Mouse (Mus musculus): ENCODE results near the gene Fndc3b. TPM values are rescaled to one million over a fixed set of nuclear protein-coding genes. Genes with fewer than 3 reads are reported as not detected.

The Fndc3b gene
- polyA plus RNA-seq, 1 experiment from 2014 or later: 8.2 TPM

DNA sequence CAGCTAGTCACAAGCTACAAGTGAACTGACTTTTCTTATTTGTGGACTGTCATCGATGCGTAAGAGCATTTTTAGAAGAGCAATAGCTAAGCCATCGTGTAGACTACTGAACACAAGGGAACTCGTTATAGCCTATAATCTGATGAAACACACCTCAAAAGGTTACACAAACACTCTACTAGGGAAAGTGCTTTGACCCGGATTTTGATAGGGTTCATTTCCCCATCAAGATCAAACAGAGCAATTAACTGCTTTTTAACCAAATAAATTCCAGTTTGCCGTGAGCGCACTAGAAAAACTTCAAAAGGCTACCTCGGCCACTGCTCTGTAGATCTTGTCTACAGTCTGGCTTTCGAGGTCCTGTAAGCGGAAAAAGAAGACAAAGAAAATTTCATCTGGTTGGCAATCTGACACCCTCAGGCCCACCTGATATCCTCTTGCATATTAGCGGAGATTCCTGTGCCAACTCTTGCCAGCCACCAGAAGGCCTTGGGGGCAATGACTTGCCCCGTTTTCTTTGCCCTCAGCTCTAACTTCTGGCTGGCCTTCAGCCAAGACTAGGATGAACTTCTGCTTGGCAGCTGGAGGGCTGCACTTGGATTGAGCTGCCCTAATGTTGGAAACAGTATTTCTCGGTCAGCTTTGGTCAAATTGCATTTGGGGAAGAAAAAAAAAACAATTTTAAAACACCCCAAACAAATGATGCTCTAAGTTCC lies 107.0 kb downstream of the Fndc3b start:
- H3K27ac ChIP-seq (ENCODE audit: low read length): no peak overlapping the region
- H3K27me3 ChIP-seq (ENCODE audit: control insufficient read depth, insufficient read depth, low read depth, low read length): no peaks in the 10 kb centered on the region
- no peak for ATAC-seq
- WGBS: 65% methylated on average over 13 of the region's 13 CpGs
- H3K36me3 ChIP-seq (ENCODE audit: control insufficient read depth, insufficient read depth, low read length): no peaks in the 10 kb centered on the region
- H3K9me3 ChIP-seq (replicated peaks; ENCODE audit: control insufficient read depth, low read length, poor library complexity, severe bottlenecking): no peaks in the 10 kb centered on the region
- peaks cover 7% of the 10 kb centered on the region for H3K4me1 ChIP-seq (ENCODE audit: control insufficient read depth, insufficient read depth, low read length)
- H3K9ac ChIP-seq (ENCODE audit: low read depth, low read length): no peak overlapping the region
- H3K4me3 ChIP-seq (ENCODE audit: low read depth, low read length): no peak overlapping the region
- H3K4me2 ChIP-seq (ENCODE audit: low read length): no peak overlapping the region

DNA sequence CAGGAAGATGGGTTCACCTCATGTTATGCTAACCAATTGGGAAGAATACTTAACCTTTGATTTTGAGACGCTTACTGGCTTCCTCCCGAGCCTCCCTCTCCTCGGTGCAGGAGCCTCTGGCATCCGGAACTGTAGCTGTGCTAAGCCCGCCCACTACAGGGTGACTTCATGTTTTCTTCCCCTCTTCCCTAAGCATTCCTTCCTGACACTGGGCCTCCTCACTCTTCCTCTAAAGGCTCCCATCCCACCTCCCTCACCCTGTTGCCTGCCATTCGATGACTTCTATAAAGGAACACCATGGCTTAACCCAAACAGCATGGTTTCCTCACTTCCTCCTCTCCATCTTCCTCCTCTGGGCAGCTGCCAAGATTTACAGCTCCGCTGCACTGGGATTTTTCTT lies 110.5 kb downstream of the Fndc3b start:
- no peak overlapping the region for H3K4me3 ChIP-seq (ENCODE audit: low read depth, low read length)
- no peak overlapping the region for H3K27ac ChIP-seq (ENCODE audit: low read length)
- no peaks in the 10 kb centered on the region for H3K27me3 ChIP-seq (ENCODE audit: control insufficient read depth, insufficient read depth, low read depth, low read length)
- 69% methylated on average over 7 of the region's 7 CpGs for WGBS
- H3K4me1 ChIP-seq (ENCODE audit: control insufficient read depth, insufficient read depth, low read length): peaks cover 5% of the 10 kb centered on the region; the same call in 1 of the 2 replicates
- ATAC-seq: no peak
- H3K9ac ChIP-seq (ENCODE audit: low read depth, low read length): no peak overlapping the region
- H3K4me2 ChIP-seq (ENCODE audit: low read length): no peak overlapping the region
- H3K36me3 ChIP-seq (ENCODE audit: control insufficient read depth, insufficient read depth, low read length): no peaks in the 10 kb centered on the region
- no peaks in the 10 kb centered on the region for H3K9me3 ChIP-seq (replicated peaks; ENCODE audit: control insufficient read depth, low read length, poor library complexity, severe bottlenecking)

DNA sequence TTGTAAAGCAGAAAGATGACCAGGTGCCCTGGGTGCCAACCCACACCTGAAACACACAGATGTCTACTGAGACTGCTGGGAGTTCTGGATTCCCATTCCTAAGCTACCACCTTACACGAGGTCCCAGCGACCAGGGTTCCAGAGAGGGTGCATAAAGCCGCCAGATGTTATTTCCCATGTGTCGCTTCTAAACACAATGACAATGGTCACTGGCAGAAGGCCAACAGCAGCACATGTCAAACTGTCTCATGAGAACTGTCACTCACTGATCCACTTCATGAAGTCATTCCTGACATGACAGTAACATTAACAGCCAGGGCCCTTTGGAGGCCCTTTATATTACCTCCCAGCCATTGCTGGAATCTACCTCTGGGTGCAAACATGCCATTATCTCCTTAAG lies 110.9 kb downstream of the Fndc3b start:
- no peak for ATAC-seq
- H3K9me3 ChIP-seq (replicated peaks; ENCODE audit: control insufficient read depth, low read length, poor library complexity, severe bottlenecking): no peaks in the 10 kb centered on the region
- H3K4me1 ChIP-seq (ENCODE audit: control insufficient read depth, insufficient read depth, low read length): peaks cover 5% of the 10 kb centered on the region; the same call in 1 of the 2 replicates
- WGBS: 65% methylated on average over 4 of the region's 4 CpGs
- H3K4me2 ChIP-seq (ENCODE audit: low read length): no peak overlapping the region
- H3K4me3 ChIP-seq (ENCODE audit: low read depth, low read length): no peak overlapping the region
- no peaks in the 10 kb centered on the region for H3K36me3 ChIP-seq (ENCODE audit: control insufficient read depth, insufficient read depth, low read length)
- H3K9ac ChIP-seq (ENCODE audit: low read depth, low read length): no peak overlapping the region
- no peaks in the 10 kb centered on the region for H3K27me3 ChIP-seq (ENCODE audit: control insufficient read depth, insufficient read depth, low read depth, low read length)
- H3K27ac ChIP-seq (ENCODE audit: low read length): no peak overlapping the region

DNA sequence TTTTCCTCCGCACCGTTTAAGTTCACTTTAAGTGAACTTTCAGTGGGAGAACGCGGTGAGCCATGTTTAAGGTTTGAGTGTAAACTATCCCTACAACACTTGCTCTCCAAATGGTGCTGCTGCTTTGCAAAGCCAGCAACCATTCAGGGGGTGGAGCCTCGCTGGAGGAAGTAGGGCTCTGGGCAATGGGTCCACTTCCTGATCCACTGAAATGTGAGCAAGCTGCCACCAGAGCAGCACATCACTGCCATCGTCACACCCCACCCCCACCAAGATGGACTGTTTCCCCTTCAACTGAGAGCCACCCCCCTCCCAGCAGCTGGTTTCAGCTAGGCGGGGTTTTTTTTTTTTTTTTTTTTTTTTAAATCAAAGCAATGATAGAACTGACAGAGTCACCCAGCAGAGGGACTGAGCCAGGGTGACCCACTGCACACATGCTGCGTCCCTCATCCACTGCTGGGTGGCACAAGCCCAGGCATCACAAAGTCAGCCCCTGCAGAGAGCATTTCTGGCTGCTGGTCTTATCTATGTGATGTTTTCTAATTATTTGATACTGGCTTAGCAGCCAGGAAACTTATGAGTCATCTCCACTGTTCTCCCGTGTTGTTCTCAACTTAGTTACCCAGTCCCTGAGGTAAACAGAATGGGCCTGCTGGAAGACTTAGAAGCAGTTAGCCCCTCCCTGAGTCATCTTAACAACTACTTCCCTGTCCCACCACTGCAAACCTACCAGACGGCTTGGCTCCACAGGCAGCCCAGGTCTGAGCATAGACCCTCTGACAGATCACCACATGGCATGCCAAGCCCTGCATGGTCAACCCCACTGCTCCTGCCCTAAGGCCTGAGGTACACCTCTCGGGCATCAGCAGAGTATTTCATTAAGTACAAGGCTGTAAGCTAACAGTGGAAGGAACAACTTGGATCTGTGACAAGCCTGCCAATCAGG lies 112.4 kb downstream of the Fndc3b start:
- H3K4me1 ChIP-seq (ENCODE audit: control insufficient read depth, insufficient read depth, low read length): peaks cover 5% of the 10 kb centered on the region; the same call in 1 of the 2 replicates
- no peaks in the 10 kb centered on the region for H3K9me3 ChIP-seq (replicated peaks; ENCODE audit: control insufficient read depth, low read length, poor library complexity, severe bottlenecking)
- 93% methylated on average over 11 of the region's 11 CpGs for WGBS
- no peak overlapping the region for H3K27ac ChIP-seq (ENCODE audit: low read length)
- no peak overlapping the region for H3K9ac ChIP-seq (ENCODE audit: low read depth, low read length)
- H3K27me3 ChIP-seq (ENCODE audit: control insufficient read depth, insufficient read depth, low read depth, low read length): no peaks in the 10 kb centered on the region
- no peaks in the 10 kb centered on the region for H3K36me3 ChIP-seq (ENCODE audit: control insufficient read depth, insufficient read depth, low read length)
- ATAC-seq: no peak
- H3K4me2 ChIP-seq (ENCODE audit: low read length): no peak overlapping the region
- no peak overlapping the region for H3K4me3 ChIP-seq (ENCODE audit: low read depth, low read length)

DNA sequence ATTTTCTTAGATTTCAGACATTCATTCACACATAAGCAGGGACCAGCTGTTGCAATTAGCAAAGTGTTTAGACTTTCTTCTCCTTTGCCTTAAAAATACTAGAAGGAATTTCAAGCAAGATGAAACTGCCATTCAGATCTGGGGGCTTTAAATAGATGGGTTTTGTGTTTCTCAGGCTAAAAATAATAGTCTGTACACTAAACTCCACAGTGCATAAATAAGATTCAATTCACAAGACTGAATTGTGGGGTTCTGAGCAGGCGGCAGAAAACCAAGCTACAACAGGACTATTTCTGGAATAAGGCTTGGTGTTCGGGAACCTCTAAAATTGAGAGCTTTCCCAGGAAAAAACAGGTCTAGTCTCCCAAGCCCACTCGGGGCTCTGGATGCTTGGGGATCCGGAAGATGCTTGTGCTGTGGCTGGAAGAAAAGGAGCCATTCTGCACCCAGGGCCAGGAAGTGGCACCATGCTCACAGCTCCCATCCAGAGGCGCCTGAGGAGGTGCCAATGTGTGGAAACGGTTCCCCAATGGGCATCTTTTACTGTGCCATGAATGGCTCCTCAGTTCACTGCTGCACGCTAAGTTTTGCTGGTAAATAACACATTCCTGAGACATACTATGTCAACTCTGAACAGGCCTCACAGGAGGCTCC lies 117.5 kb downstream of the Fndc3b start:
- no peak overlapping the region for H3K4me3 ChIP-seq (ENCODE audit: low read depth, low read length)
- no peak overlapping the region for H3K27ac ChIP-seq (ENCODE audit: low read length)

DNA sequence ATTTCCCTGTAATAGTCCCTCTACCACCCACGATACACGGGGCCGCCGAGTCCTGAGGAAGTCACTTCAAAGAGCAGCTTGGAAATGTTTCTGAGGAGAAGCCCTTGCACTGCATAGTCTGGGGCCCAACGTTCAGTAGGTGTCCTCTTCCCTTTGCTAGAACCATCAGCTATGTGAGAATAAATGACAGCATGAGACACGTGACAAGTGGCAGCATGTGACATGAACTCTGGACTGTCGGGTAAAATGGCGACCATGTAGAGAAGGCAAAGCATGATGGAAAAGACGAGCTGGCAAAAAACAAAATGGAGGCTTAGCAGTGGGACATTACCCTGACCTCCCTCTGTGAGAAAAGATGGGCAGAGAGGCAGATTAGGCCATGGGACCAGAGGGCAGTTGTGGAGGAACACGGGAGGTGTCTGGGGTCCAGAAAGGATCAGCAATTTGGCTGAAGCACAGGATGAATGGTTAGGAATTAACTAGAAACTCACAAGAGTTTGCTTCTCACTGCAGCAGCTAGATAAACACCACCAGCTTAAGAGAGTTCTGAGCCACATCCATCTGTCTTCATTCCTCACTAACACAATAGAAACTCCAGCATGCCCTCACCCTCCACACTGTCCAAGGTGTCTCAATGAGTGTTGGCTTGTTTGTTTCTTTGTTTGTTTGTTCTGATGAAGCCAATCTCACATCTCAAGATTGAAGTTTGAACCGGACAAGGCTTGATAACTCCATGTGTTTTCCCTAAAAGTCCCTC lies 118.2 kb downstream of the Fndc3b start:
- 85% methylated on average over 11 of the region's 11 CpGs for WGBS
- no peak for ATAC-seq
- H3K9ac ChIP-seq (ENCODE audit: low read depth, low read length): no peak overlapping the region

More for the DNA sequence above, 117.5 kb downstream of the Fndc3b start:
- H3K4me1 ChIP-seq (ENCODE audit: control insufficient read depth, insufficient read depth, low read length): no peaks in the 10 kb centered on the region
- no peaks in the 10 kb centered on the region for H3K36me3 ChIP-seq (ENCODE audit: control insufficient read depth, insufficient read depth, low read length)
- no peak overlapping the region for H3K4me2 ChIP-seq (ENCODE audit: low read length)
- WGBS: 91% methylated on average over 7 of the region's 7 CpGs
- no peak for ATAC-seq
- no peak overlapping the region for H3K9ac ChIP-seq (ENCODE audit: low read depth, low read length)
- no peaks in the 10 kb centered on the region for H3K9me3 ChIP-seq (replicated peaks; ENCODE audit: control insufficient read depth, low read length, poor library complexity, severe bottlenecking)
- no peaks in the 10 kb centered on the region for H3K27me3 ChIP-seq (ENCODE audit: control insufficient read depth, insufficient read depth, low read depth, low read length)

DNA sequence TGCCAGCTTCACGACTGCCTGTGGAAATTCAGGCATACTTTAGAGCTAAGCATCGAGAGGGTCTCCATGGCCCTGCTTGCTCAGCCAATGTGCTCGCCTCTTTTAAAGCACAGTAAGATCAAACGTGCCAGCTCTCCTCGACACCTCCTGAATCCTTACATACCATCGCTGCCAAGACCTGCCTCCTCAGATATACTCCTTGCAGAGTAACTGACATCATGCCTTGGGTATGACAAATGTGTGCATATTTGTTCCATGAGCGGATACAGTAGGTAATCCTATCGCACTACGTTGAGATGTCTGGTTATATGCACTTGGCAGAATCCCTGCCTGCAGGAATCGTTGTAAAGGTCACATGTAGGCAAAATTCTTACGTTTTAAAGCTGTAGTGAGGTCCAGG lies 120.3 kb downstream of the Fndc3b start:
- Histone ChIP-seq H3K9ac (ENCODE audit: low read depth, low read length) (no peak overlapping the region), H3K36me3 (ENCODE audit: control insufficient read depth, insufficient read depth, low read length) (no peaks in the 10 kb centered on the region), H3K27ac (ENCODE audit: low read length) (no peak overlapping the region), H3K4me2 (ENCODE audit: low read length) (no peak overlapping the region), H3K4me1 (ENCODE audit: control insufficient read depth, insufficient read depth, low read length) (no peaks in the 10 kb centered on the region), H3K4me3 (ENCODE audit: low read depth, low read length) (no peak overlapping the region), H3K27me3 (ENCODE audit: control insufficient read depth, insufficient read depth, low read depth, low read length) (no peaks in the 10 kb centered on the region), H3K9me3 (replicated peaks; ENCODE audit: control insufficient read depth, low read length, poor library complexity, severe bottlenecking) (no peaks in the 10 kb centered on the region)
- ATAC-seq: no peak
- WGBS: 83% methylated on average over 11 of the region's 11 CpGs

More for the DNA sequence above, 118.2 kb downstream of the Fndc3b start:
- Histone ChIP-seq H3K4me3 (ENCODE audit: low read depth, low read length) (no peak overlapping the region), H3K27ac (ENCODE audit: low read length) (no peak overlapping the region), H3K9me3 (replicated peaks; ENCODE audit: control insufficient read depth, low read length, poor library complexity, severe bottlenecking) (no peaks in the 10 kb centered on the region), H3K36me3 (ENCODE audit: control insufficient read depth, insufficient read depth, low read length) (no peaks in the 10 kb centered on the region), H3K4me2 (ENCODE audit: low read length) (no peak overlapping the region), H3K4me1 (ENCODE audit: control insufficient read depth, insufficient read depth, low read length) (no peaks in the 10 kb centered on the region), H3K27me3 (ENCODE audit: control insufficient read depth, insufficient read depth, low read depth, low read length) (no peaks in the 10 kb centered on the region)

DNA sequence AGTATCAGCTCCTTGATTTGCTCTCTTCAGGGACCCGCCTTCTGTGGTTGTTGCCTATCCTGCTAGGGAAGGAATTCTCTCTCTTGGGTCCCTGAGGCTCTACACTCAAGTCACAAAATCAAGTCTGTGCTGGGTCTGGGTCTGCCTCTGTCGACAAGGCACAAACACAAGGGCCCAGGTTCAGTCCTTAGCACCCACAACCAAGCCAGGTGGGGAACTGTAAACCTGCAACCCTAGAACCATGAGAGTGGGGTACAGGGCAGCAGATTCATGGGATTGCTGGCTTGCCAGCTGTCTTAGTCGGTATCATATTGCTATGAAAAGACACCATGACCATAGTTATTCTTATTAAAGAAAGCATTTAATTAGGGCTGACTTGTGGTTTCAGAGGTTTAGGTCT lies 121.8 kb downstream of the Fndc3b start:
- H3K4me2 ChIP-seq (ENCODE audit: low read length): no peak overlapping the region
- H3K36me3 ChIP-seq (ENCODE audit: control insufficient read depth, insufficient read depth, low read length): no peaks in the 10 kb centered on the region
- H3K9me3 ChIP-seq (replicated peaks; ENCODE audit: control insufficient read depth, low read length, poor library complexity, severe bottlenecking): no peaks in the 10 kb centered on the region
- WGBS: 90% methylated on average over 3 of the region's 3 CpGs
- H3K4me1 ChIP-seq (ENCODE audit: control insufficient read depth, insufficient read depth, low read length): 0 out of 2 replicates have a peak, but pooled peaks cover 2% of the 10 kb centered on the region
- no peaks in the 10 kb centered on the region for H3K27me3 ChIP-seq (ENCODE audit: control insufficient read depth, insufficient read depth, low read depth, low read length)
- H3K27ac ChIP-seq (ENCODE audit: low read length): no peak overlapping the region
- no peak overlapping the region for H3K9ac ChIP-seq (ENCODE audit: low read depth, low read length)
- no peak for ATAC-seq
- no peak overlapping the region for H3K4me3 ChIP-seq (ENCODE audit: low read depth, low read length)
